Mouse (Mus musculus) olfactory bulb, adult 2 months (tissue): ENCODE results near the gene Dcaf15. TPM values are rescaled to one million over a fixed set of nuclear protein-coding genes. Genes with fewer than 3 reads are reported as not detected.

Experiments
- H3K27ac ChIP-seq: fragments of 200-500 bp; 2 replicates; pipeline ENCODE4 v1.5.1; 2012; ENCODE audit warnings: low read depth, low read length; ENCODE audit not compliant: insufficient read depth
- H3K4me1 ChIP-seq: fragments of 200-500 bp; 2 replicates; pipeline ENCODE4 v1.6.1; 2012; ENCODE audit warnings: low read length; ENCODE audit not compliant: control insufficient read depth, insufficient read depth
- H3K4me3 ChIP-seq: fragments of 200-500 bp; 2 replicates; pipeline ENCODE4 v1.5.1; 2012; ENCODE audit warnings: mild to moderate bottlenecking, low read depth, low read length, moderate library complexity; ENCODE audit not compliant: insufficient read depth
- CTCF ChIP-seq: fragments of 200-500 bp; IDR thresholded peaks from 2 replicates; pipeline ENCODE4 v1.5.1; 2012; ENCODE audit warnings: low read depth, mild to moderate bottlenecking, low read length, moderate library complexity; ENCODE audit not compliant: insufficient read depth
- POLR2A ChIP-seq: fragments of 200-500 bp; IDR thresholded peaks from 2 replicates; pipeline ENCODE4 v1.6.1; 2012; ENCODE audit warnings: mild to moderate bottlenecking, low read depth, low read length, moderate library complexity; ENCODE audit not compliant: insufficient read depth
- WGBS: fragments of 180-500 bp; shearing (Covaris S2); methylation state at CpG from one replicate; pipeline ENCODE4 v1.1.7; 2018; 5-methylcytosine and 5-hydroxymethylcytosine counted together
- polyA plus RNA-seq: library from polyadenylated mRNA; stranded (reverse); fragments of >200 nt; gene quantifications from 2 replicates; pipeline ENCODE4 v1.2.4, GENCODE M21; 2012; ENCODE audit warnings: low replicate concordance; ENCODE audit not compliant: missing spikeins, insufficient read depth, insufficient read length

Gene Dcaf15
- polyA plus RNA-seq, 1 experiment: not detected

- H3K4me1 ChIP-seq: peaks cover 17% of the 10 kb centered on the region
These were observed 1.1 kb upstream of the Dcaf15 start for GRCm38 (mm10) chr8:84105676-84106075.

GRCm38 (mm10) chr8:84104221-84104620 lies 347 bp downstream of the Dcaf15 start:
- under 1% methylated on average over 29 of the region's 29 CpGs for WGBS
- H3K27ac ChIP-seq: no peak overlapping the region
- peaks cover 17% of the 10 kb centered on the region for H3K4me1 ChIP-seq
- peak overlapping the region; percentile 77 for H3K4me3 ChIP-seq
- TF ChIP-seq POLR2A (no peak), CTCF (0 out of 2 replicates have a peak, but pooled peaks have one; percentile 12)

More at GRCm38 (mm10) chr8:84105676-84106075, 1.1 kb upstream of the Dcaf15 start:
- 83% methylated on average over 2 of the region's 2 CpGs for WGBS
- TF ChIP-seq CTCF (no peak), POLR2A (no peak)
- Histone ChIP-seq H3K4me3 (no peak overlapping the region), H3K27ac (no peak overlapping the region)

DNA sequence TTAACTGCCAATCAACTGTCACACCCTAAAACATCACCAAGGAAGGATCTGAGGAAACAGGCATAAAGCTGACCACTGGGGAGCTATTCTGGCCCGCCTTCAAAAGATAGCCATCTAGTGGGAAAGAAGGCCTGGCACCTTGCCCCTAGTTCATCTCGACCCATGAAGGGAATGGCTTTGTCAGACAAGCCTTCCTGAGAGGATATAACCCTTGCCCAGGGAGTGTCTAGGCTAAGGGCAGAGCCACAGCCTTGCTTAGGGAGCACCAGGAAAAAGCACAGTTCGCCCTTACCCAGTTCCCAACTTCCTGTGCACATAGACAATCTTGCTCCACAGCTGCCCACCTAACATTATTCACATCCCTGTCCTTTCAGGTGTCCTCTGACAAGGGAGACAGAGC lies 967 bp downstream of the Dcaf15 start:
- no peak for TF ChIP-seq POLR2A
- TF ChIP-seq CTCF: no peak
- H3K27ac ChIP-seq: no peak overlapping the region
- WGBS: 29% methylated on average over 3 of the region's 3 CpGs

GRCm38 (mm10) chr8:84101476-84102270 lies 2.9 kb downstream of the Dcaf15 start:
- Histone ChIP-seq H3K4me1 (peaks cover 17% of the 10 kb centered on the region), H3K4me3 (no peak overlapping the region), H3K27ac (no peak overlapping the region)
- TF ChIP-seq CTCF (no peak), POLR2A (no peak)
- 86% methylated on average over 25 of the region's 25 CpGs for WGBS

More for the DNA sequence above, 967 bp downstream of the Dcaf15 start:
- H3K4me3 ChIP-seq: peak overlapping the region; percentile 77
- peaks cover 17% of the 10 kb centered on the region for H3K4me1 ChIP-seq

- H3K27ac ChIP-seq: no peak overlapping the region
- H3K4me1 ChIP-seq: peaks cover 11% of the 10 kb centered on the region
- H3K4me3 ChIP-seq: no peak overlapping the region
- WGBS: 90% methylated on average over 7 of the region's 7 CpGs
- no peak for TF ChIP-seq POLR2A
- TF ChIP-seq CTCF: no peak
These were observed 6.2 kb downstream of the Dcaf15 start for GRCm38 (mm10) chr8:84098376-84098775.

DNA sequence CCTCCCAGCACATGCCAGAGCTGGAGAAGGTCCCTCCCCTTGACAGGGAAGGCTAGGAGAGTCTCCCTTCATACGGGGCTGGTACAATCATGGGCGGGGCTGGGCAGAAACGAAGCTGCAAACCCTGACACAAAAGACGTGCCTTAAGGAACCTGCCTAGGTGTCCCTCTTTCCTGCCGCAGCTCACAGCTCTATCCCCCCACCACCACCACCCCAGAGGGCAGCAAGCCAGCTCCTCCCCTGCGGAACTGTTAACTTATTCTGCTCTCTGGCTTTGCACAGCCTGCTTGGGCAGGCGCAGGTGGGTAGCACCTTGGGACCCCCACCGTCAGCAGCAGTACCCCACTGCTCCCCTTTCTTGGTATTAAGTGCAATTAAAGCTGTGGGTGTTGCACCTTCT lies 8.5 kb downstream of the Dcaf15 start:
- TF ChIP-seq POLR2A (no peak), CTCF (no peak)
- no peaks in the 10 kb centered on the region for H3K4me1 ChIP-seq
- H3K27ac ChIP-seq: no peak overlapping the region
- 57% methylated on average over 8 of the region's 8 CpGs for WGBS
- no peak overlapping the region for H3K4me3 ChIP-seq

DNA sequence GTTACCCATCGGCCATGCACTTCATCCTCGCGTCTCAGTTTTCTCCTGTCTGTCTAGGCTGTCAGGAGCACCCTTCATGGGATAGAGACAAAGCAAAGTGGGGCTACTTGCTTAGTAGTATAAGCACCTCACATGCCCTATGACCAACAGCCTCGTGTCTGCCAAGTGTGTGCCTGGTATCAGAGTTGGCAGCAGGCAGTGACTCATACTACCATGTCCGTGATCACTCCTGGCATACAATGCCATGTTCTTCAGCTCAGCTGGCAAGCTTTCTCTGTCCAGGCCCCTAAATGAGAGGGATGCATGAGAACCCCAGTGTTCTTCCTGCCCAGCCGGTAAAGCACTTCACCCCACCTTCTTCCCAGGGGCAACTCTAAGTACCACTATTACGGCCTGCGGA lies 14.0 kb downstream of the Dcaf15 start:
- no peak overlapping the region for H3K4me3 ChIP-seq
- H3K4me1 ChIP-seq: peaks cover 19% of the 10 kb centered on the region
- no peak overlapping the region for H3K27ac ChIP-seq
- no peak for TF ChIP-seq CTCF
- TF ChIP-seq POLR2A: no peak
- WGBS: 73% methylated on average over 8 of the region's 8 CpGs

- 50% methylated on average over 9 of the region's 9 CpGs for WGBS
- peaks cover 26% of the 10 kb centered on the region for H3K4me1 ChIP-seq
- H3K4me3 ChIP-seq: no peak overlapping the region
- TF ChIP-seq CTCF: no peak
- no peak for TF ChIP-seq POLR2A
- H3K27ac ChIP-seq: no peak overlapping the region
These were observed 15.3 kb downstream of the Dcaf15 start for GRCm38 (mm10) chr8:84089277-84089676.

DNA sequence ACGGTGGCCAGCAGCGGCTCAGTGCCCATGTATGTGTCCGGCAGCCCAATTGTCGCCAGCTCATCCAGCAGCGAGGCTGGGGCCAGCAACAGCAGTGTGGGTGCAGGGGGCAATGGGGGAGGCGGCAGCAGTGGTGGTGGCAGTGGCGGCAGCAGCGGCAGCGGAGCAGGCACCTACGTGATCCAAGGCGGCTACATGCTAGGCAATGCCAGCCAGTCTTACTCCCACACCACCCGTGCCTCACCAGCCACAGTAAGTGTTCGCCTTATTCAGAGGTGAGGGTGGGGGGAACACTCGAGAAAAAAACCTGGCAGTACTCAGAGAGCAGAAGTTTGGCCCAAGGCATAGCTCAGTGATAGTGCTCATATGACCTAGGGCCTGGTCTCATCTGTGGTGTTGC lies 16.7 kb downstream of the Dcaf15 start:
- peaks cover 28% of the 10 kb centered on the region for H3K4me1 ChIP-seq
- 81% methylated on average over 14 of the region's 14 CpGs for WGBS
- H3K4me3 ChIP-seq: no peak overlapping the region
- TF ChIP-seq POLR2A: no peak
- TF ChIP-seq CTCF: no peak
- no peak overlapping the region for H3K27ac ChIP-seq

GRCm38 (mm10) chr8:84087156-84087555 lies 17.4 kb downstream of the Dcaf15 start:
- Histone ChIP-seq H3K4me1 (peaks cover 28% of the 10 kb centered on the region), H3K4me3 (no peak overlapping the region), H3K27ac (no peak overlapping the region)
- TF ChIP-seq POLR2A (no peak), CTCF (no peak)
- WGBS: 90% methylated on average over 7 of the region's 7 CpGs
